Mouse (Mus musculus): ENCODE data around the gene Acsl1.
"Not testable (repeated sequence)": the region's sequence is repeated elsewhere in the genome, so short reads cannot be mapped to it uniquely, and the experiment has no call there.

The Acsl1 gene

DNA sequence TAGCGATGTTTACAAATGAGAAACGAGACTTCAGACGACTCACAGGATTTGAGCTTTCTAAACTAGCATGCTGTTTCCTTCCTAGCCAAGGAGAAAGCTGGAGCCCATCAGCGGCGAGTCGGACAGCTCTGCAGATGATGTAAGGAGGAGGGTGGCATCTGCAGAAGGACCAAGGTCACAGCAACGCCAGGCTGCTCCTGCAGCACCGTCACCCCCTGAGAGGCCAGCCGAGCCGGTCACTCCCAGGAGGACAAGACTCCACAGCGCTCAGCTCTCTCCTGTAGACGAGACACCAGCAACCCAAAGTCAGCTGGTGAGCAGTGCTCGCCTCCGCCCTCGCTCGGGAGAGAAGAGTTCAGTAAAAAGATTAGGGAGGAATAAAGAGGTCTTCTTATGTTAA is 91.5 kb downstream of the Acsl1 start:
- no peak for DNase-seq (ENCODE audit: low spot score in 2 of 2)

- peak; percentile 69 to 74 for DNase-seq (ENCODE audit: low spot score in 2 of 2)
Observed at GRCm38 (mm10) chr8:46566914-46567529, 96.2 kb downstream of the Acsl1 start.

- no peak for DNase-seq (ENCODE audit: low spot score in 2 of 2)
Observed at GRCm38 (mm10) chr8:46567946-46568345, 97.1 kb downstream of the Acsl1 start.

DNA sequence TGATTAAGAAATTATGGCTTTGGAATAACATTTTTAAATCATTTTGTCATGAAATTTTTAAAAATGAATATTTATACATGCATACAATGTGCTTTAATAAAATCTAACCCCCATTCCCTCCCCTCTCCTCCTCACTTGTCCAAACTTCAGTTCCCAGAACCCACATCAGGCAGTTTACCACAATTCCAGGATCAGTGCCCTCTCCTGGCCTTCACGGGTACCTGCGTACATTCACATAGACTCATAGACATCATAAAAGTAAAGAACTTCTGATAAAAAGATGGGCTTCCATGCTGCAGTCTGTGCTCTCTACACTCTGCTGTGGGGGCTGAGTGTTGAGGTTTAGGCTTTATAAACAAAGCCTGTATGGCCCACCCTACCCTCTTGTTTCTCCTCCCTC is 98.1 kb downstream of the Acsl1 start:
- DNase-seq (ENCODE audit: low spot score in 2 of 2) = no peak

GRCm38 (mm10) chr8:46569659-46570441 is 99.0 kb downstream of the Acsl1 start:
- DNase-seq (ENCODE audit: low spot score in 2 of 2) = no peak

GRCm38 (mm10) chr8:46570673-46571072 is 99.8 kb downstream of the Acsl1 start:
- no peak for DNase-seq (ENCODE audit: low spot score in 2 of 2)

GRCm38 (mm10) chr8:46573446-46573845 is 102.6 kb downstream of the Acsl1 start:
- DNase-seq (ENCODE audit: low spot score in 2 of 2) = no peak

DNA sequence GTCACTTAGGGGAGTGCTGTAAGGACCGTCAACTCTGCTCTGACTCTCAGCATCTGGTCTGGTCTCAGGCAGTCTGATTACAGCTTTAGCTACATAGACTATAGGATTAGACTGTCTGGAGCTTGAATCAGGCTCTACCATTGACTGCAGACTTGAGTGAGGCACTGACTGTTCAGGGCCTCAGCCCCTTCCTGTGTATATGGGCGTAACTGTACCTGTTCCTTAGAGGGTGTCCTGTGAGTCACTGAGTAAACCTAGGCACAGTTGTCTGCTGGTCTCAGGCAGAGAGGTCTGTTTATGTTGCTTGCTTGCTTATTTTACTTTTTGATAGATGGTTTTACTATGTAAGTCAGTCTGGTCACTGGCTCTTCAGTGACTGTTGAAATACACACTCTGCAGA is 103.1 kb downstream of the Acsl1 start:
- DNase-seq (ENCODE audit: low spot score in 2 of 2) = no peak

DNA sequence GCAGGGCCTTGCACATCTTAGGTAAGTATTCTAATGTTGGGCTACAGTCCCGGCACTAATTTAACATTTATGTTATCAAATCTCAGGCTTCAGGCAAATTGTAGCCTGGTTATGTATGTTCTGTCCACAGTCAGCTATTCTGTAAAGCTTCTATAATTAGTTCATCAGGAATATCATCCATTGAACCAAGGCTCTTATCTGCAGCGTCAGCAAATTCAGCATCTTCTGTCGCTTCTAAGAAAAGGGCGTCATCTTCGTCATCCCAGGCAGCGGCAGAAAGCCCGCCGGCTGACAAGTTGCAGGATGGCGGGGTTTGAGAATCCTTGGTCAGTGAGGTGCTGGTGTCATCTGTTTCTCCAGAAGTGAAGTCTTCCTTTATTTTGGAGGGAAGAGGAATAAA is 108.0 kb downstream of the Acsl1 start:
- DNase-seq (ENCODE audit: low spot score in 2 of 2) = no peak

DNA sequence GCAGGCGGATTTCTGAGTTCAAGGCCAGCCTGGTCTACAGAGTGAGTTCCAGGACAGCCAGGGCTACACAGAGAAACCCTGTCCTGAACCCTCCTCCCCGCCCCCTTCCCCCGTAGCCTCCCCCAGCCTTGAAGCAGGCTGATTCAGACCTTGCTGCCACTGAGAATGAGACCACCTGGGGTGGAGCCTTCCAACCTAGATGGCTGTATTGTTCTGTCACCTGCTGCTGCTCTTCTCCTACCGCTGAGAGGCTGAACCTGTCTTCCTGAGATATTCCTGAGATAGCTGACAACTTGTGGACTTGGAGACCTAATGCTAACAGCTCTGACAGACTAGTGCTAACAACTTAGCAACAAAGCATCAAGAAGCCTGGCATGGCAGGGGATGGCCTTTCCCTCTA is 113.5 kb downstream of the Acsl1 start:
- not testable (repeated sequence) for DNase-seq (ENCODE audit: low spot score in 2 of 2)

DNA sequence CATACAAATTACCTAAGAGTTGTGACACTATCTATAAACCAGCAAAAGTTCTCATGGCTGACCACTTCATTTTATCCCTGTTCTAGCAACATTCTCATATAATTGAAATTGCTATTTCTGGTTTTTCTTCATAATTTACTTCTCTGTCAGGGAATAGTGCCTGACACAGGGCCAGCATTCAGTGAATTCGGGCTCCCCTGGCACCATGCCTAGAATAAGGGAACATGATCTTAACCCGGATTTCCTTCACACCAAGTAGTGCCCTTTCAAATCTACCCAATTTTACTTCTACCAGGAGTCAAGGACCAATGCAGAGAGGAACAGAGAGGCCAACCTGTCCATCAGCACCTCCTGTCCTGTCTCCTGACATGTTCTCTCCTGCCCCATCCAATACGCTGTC is 114.7 kb downstream of the Acsl1 start:
- DNase-seq (ENCODE audit: low spot score in 2 of 2) = no peak
